Mouse (Mus musculus) forebrain, postnatal 0 days (tissue): ENCODE measurements at regions not wholly inside any gene's neighbourhood (a gene's known extent, or its start where the extent isn't known, plus 50 kb on each side); places are given as distances from the start of the nearest gene placed in this dataset.
"Not testable (repeated sequence)": the region's sequence is repeated elsewhere in the genome, so short reads cannot be mapped to it uniquely, and the experiment has no call there.

Experiments used
- ATAC-seq: fragments of 200-750 bp; cut with Nextera tagmentation; 2 replicates; pipeline ENCODE4 v1.8.0; 2017; ENCODE audit warnings: mild to moderate bottlenecking, moderate library complexity
- DNase-seq: peaks from one replicate; pipeline ENCODE4 v3.0.0-alpha.2; 2015
- H3K27ac ChIP-seq: fragments of 300-500 bp; sonication (generic); 2 replicates; pipeline ENCODE4 v1.5.1; 2014; ENCODE audit warnings: low read depth, mild to moderate bottlenecking, antibody characterized with exemption, low read length, moderate library complexity, mixed read lengths
- H3K27me3 ChIP-seq: fragments of 300-500 bp; sonication (generic); 2 replicates; pipeline ENCODE4 v1.6.1; 2014; ENCODE audit warnings: mild to moderate bottlenecking, low read length, mixed read lengths; ENCODE audit not compliant: insufficient read depth
- H3K36me3 ChIP-seq: fragments of 300-500 bp; sonication (generic); 2 replicates; pipeline ENCODE4 v1.6.1; 2014; ENCODE audit warnings: mild to moderate bottlenecking, moderate library complexity; ENCODE audit not compliant: insufficient read depth
- H3K4me1 ChIP-seq: fragments of 300-500 bp; sonication (generic); 2 replicates; pipeline ENCODE4 v1.6.1; 2014; ENCODE audit warnings: antibody characterized with exemption; ENCODE audit not compliant: insufficient read depth
- H3K4me2 ChIP-seq: fragments of 300-500 bp; sonication (generic); 2 replicates; pipeline ENCODE4 v1.6.1; 2014; ENCODE audit warnings: low read depth, mild to moderate bottlenecking, moderate library complexity
- H3K4me3 ChIP-seq: fragments of 300-500 bp; sonication (generic); 2 replicates; pipeline ENCODE4 v1.5.1; 2014; ENCODE audit warnings: low read depth, low read length, mixed read lengths
- H3K9ac ChIP-seq: fragments of 300-500 bp; sonication (generic); 2 replicates; pipeline ENCODE4 v1.6.1; 2014; ENCODE audit warnings: mild to moderate bottlenecking
- H3K9me3 ChIP-seq: fragments of 300-500 bp; sonication (generic); 2 replicates; pipeline ENCODE4 v1.6.1; 2016; ENCODE audit warnings: low read length
- CTCF ChIP-seq: sonication (generic); IDR thresholded peaks from 2 replicates; pipeline ENCODE4 v1.5.1; 2016; ENCODE audit warnings: antibody characterized with exemption, control low read depth, low read depth
- WGBS: fragments of 180-500 bp; shearing (Covaris S2); extraction: QIAGEN DNeasy Blood & Tissue Kit; methylation state at CpG from one replicate; pipeline ENCODE4 v1.1.7; 2014; 5-methylcytosine and 5-hydroxymethylcytosine counted together

- DNase-seq (no peak), ATAC-seq (no peak)
- Histone ChIP-seq H3K36me3 (no peaks in the 10 kb centered on the region), H3K4me1 (no peaks in the 10 kb centered on the region), H3K4me2 (no peak overlapping the region), H3K9ac (no peak overlapping the region), H3K27me3 (no peaks in the 10 kb centered on the region), H3K9me3 (no peaks in the 10 kb centered on the region), H3K4me3 (no peak overlapping the region), H3K27ac (no peak overlapping the region)
- TF ChIP-seq CTCF, result no peak
- 49% methylated on average over 4 of the region's 4 CpGs for WGBS
Observed at GRCm38 (mm10) chr3:147716391-147716790, 864.2 kb downstream of the Ttll7 start.

- no peaks in the 10 kb centered on the region for H3K4me1 ChIP-seq
- 55% methylated on average over 4 of the region's 4 CpGs for WGBS
- DNase-seq (no peak), ATAC-seq (no peak)
- H3K4me3 ChIP-seq, result no peak overlapping the region
- H3K9me3 ChIP-seq, result no peaks in the 10 kb centered on the region
- H3K36me3 ChIP-seq, result no peaks in the 10 kb centered on the region
- no peak overlapping the region for H3K27ac ChIP-seq
- no peak for TF ChIP-seq CTCF
- no peak overlapping the region for H3K9ac ChIP-seq
- H3K4me2 ChIP-seq, result no peak overlapping the region
- no peaks in the 10 kb centered on the region for H3K27me3 ChIP-seq
Observed at GRCm38 (mm10) chr3:147707401-147707801, 855.2 kb downstream of the Ttll7 start.

- ATAC-seq (no peak), DNase-seq (no peak)
- WGBS, result 86% methylated on average over 2 of the region's 2 CpGs
- Histone ChIP-seq H3K4me3 (no peak overlapping the region), H3K4me2 (no peak overlapping the region), H3K4me1 (no peaks in the 10 kb centered on the region), H3K9me3 (no peaks in the 10 kb centered on the region), H3K27me3 (no peaks in the 10 kb centered on the region), H3K27ac (no peak overlapping the region), H3K36me3 (no peaks in the 10 kb centered on the region), H3K9ac (no peak overlapping the region)
- no peak for TF ChIP-seq CTCF
Observed at GRCm38 (mm10) chr3:147683730-147684129, 831.6 kb downstream of the Ttll7 start.

GRCm38 (mm10) chr3:147680299-147680698, 828.1 kb downstream of the Ttll7 start:
- Histone ChIP-seq H3K36me3 (no peaks in the 10 kb centered on the region), H3K27ac (no peak overlapping the region), H3K9me3 (no peaks in the 10 kb centered on the region), H3K4me3 (no peak overlapping the region), H3K4me1 (no peaks in the 10 kb centered on the region), H3K9ac (no peak overlapping the region), H3K4me2 (no peak overlapping the region), H3K27me3 (no peaks in the 10 kb centered on the region)
- no peak for DNase-seq
- ATAC-seq, result no peak
- TF ChIP-seq CTCF, result no peak
- WGBS, result 6% methylated on average over 1 of the region's 1 CpGs

GRCm38 (mm10) chr3:147662572-147662971, 810.4 kb downstream of the Ttll7 start:
- no peak for ATAC-seq
- 87% methylated on average over 3 of the region's 3 CpGs for WGBS

GRCm38 (mm10) chr3:147652849-147653248, 800.7 kb downstream of the Ttll7 start:
- H3K4me2 ChIP-seq, result no peak overlapping the region
- no peak overlapping the region for H3K4me3 ChIP-seq
- 47% methylated on average over 6 of the region's 6 CpGs for WGBS
- DNase-seq (peak; percentile 11), ATAC-seq (peak; percentile 81)
- TF ChIP-seq CTCF, result no peak
- H3K27me3 ChIP-seq, result no peaks in the 10 kb centered on the region
- no peak overlapping the region for H3K27ac ChIP-seq
- no peaks in the 10 kb centered on the region for H3K36me3 ChIP-seq
- H3K9me3 ChIP-seq, result no peaks in the 10 kb centered on the region
- no peaks in the 10 kb centered on the region for H3K4me1 ChIP-seq
- H3K9ac ChIP-seq, result no peak overlapping the region

More at GRCm38 (mm10) chr3:147662572-147662971, 810.4 kb downstream of the Ttll7 start:
- no peak for TF ChIP-seq CTCF
- H3K27me3 ChIP-seq, result no peaks in the 10 kb centered on the region
- no peak overlapping the region for H3K4me2 ChIP-seq
- no peak overlapping the region for H3K9ac ChIP-seq
- H3K9me3 ChIP-seq, result no peaks in the 10 kb centered on the region
- H3K36me3 ChIP-seq, result no peaks in the 10 kb centered on the region
- no peak overlapping the region for H3K27ac ChIP-seq
- H3K4me3 ChIP-seq, result no peak overlapping the region
- H3K4me1 ChIP-seq, result no peaks in the 10 kb centered on the region
- no peak for DNase-seq

- not testable (repeated sequence) for H3K9ac ChIP-seq, H3K27ac ChIP-seq, H3K27me3 ChIP-seq, H3K4me3 ChIP-seq, H3K4me1 ChIP-seq, H3K4me2 ChIP-seq, ATAC-seq, H3K36me3 ChIP-seq, H3K9me3 ChIP-seq, DNase-seq
- 97% methylated on average over 17 of the region's 21 CpGs for WGBS
Observed at GRCm38 (mm10) chr3:147635486-147635885, 783.3 kb downstream of the Ttll7 start.

GRCm38 (mm10) chr3:147631151-147631550, 779.0 kb downstream of the Ttll7 start:
- no peak overlapping the region for H3K4me2 ChIP-seq
- H3K27me3 ChIP-seq, result no peaks in the 10 kb centered on the region
- no peak for ATAC-seq
- no peaks in the 10 kb centered on the region for H3K36me3 ChIP-seq
- 84% methylated on average over 3 of the region's 3 CpGs for WGBS
- H3K9ac ChIP-seq, result no peak overlapping the region
- TF ChIP-seq CTCF, result no peak
- DNase-seq, result no peak
- H3K27ac ChIP-seq, result no peak overlapping the region
- no peaks in the 10 kb centered on the region for H3K4me1 ChIP-seq
- no peak overlapping the region for H3K4me3 ChIP-seq
- no peaks in the 10 kb centered on the region for H3K9me3 ChIP-seq
